Mouse (Mus musculus) neural tube, embryonic 11.5 days (tissue): ENCODE measurements around the gene Nupl1. TPM values are rescaled to one million over a fixed set of nuclear protein-coding genes. Genes with fewer than 3 reads are reported as not detected.

Source experiments
- ATAC-seq: fragments of 200-750 bp; cut with Nextera tagmentation; 2 replicates; pipeline ENCODE4 v1.8.0; 2017; ENCODE audit warnings: moderate number of reproducible peaks, mild to moderate bottlenecking, moderate TSS enrichment, moderate library complexity; ENCODE audit not compliant: insufficient read depth, low FRiP score, low TSS enrichment
- DNase-seq: peaks from one replicate; pipeline ENCODE4 v3.0.0-alpha.2; 2015; ENCODE audit warnings: low spot score
- H3K27ac ChIP-seq: fragments of 300-500 bp; sonication (generic); 2 replicates; pipeline ENCODE4 v1.5.1; 2014; ENCODE audit warnings: low read depth, mild to moderate bottlenecking, low read length
- H3K27me3 ChIP-seq: fragments of 300-500 bp; sonication (generic); 2 replicates; pipeline ENCODE4 v1.6.1; 2014; ENCODE audit warnings: mild to moderate bottlenecking, low read length, mixed read lengths; ENCODE audit not compliant: control insufficient read depth, insufficient read depth
- H3K36me3 ChIP-seq: fragments of 300-500 bp; sonication (generic); 2 replicates; pipeline ENCODE4 v1.6.1; 2014; ENCODE audit warnings: mild to moderate bottlenecking, low read length, moderate library complexity, mixed read lengths; ENCODE audit not compliant: control insufficient read depth, insufficient read depth
- H3K4me1 ChIP-seq: fragments of 300-500 bp; sonication (generic); 2 replicates; pipeline ENCODE4 v1.6.1; 2014; ENCODE audit warnings: low read length, mixed read lengths; ENCODE audit not compliant: control insufficient read depth, insufficient read depth
- H3K4me2 ChIP-seq: fragments of 300-500 bp; sonication (generic); 2 replicates; pipeline ENCODE4 v1.6.1; 2014; ENCODE audit warnings: low read depth, mild to moderate bottlenecking, moderate library complexity
- H3K4me3 ChIP-seq: fragments of 300-500 bp; sonication (generic); 2 replicates; pipeline ENCODE4 v1.5.1; 2014; ENCODE audit warnings: low read depth, low read length
- H3K9ac ChIP-seq: fragments of 300-500 bp; sonication (generic); 2 replicates; pipeline ENCODE4 v1.6.1; 2014; ENCODE audit warnings: mild to moderate bottlenecking, low read length
- H3K9me3 ChIP-seq: fragments of 300-500 bp; sonication (generic); 2 replicates; pipeline ENCODE4 v1.6.1; 2016; ENCODE audit warnings: low read length; ENCODE audit not compliant: control insufficient read depth
- WGBS: fragments of 180-500 bp; shearing (Covaris S2); extraction: QIAGEN DNeasy Blood & Tissue Kit; methylation state at CpG from one replicate; pipeline ENCODE4 v1.1.7; 2014; 5-methylcytosine and 5-hydroxymethylcytosine counted together
- polyA plus RNA-seq: library from polyadenylated mRNA; unstranded; fragments of >200 nt; fragmentation: Nextera tagmentation; extraction: Ambion mirVana; gene quantifications from 2 replicates; pipeline ENCODE4 v1.2.1, GENCODE M21; 2014

Nupl1 gene
- polyA plus RNA-seq, 1 experiment from 2014 or later, result not detected

DNA sequence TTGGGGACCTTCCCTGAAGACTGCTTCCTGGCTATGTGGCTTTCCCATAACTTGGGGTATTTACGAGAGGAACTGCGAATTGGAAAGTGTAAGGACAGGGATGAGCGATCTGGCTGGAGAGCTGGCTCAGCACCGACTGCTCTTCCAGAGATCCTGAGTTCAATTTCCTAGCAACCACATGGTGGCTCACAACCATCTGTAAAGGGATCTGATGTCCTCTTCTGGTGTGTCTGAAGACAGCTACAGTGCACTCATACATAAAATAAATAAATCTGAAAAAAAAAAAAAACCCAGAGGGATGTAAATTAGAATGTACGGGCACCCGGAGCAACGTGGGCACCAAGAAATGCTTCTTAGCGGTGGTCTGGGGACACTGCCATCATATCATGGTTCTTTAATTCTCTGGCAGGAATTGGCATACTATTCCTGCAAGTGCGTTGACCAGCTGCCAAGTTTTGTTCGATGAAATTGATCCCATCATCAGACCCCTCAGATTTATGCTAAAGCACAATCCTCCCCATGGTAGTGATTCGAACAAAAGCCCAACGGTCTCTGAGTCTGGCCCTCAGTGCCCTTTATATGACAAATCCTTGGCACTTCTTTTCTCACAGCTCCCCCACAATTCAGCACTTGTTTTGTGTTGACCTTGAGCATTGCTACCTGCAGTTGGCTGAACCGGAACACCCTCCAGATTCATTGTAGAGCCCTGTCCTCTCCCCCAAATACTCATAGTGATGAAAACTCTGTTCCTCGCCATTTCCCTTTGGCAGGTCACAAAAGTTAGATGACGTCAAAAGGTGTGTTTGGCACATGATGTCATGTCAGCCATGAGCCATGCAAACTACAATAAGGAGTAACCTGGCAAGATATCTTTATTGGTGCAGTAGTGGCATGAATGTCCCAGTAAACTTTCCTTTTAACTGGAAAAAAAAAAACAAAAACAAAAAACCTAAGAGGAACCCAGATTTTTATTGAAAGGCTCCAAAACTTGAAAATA lies 1.1 kb upstream of the Nupl1 start:
- Histone ChIP-seq H3K4me3 (peak overlapping the region; percentile 81), H3K4me1 (peaks cover 11% of the 10 kb centered on the region), H3K9me3 (no peaks in the 10 kb centered on the region), H3K27me3 (no peaks in the 10 kb centered on the region), H3K27ac (peak overlapping the region; percentile 89), H3K36me3 (no peaks in the 10 kb centered on the region), H3K4me2 (peak overlapping the region; percentile 94), H3K9ac (peak overlapping the region; percentile 88)
- ATAC-seq, result no peak
- DNase-seq, result no peak
- WGBS, result 22% methylated on average over 15 of the region's 15 CpGs

DNA sequence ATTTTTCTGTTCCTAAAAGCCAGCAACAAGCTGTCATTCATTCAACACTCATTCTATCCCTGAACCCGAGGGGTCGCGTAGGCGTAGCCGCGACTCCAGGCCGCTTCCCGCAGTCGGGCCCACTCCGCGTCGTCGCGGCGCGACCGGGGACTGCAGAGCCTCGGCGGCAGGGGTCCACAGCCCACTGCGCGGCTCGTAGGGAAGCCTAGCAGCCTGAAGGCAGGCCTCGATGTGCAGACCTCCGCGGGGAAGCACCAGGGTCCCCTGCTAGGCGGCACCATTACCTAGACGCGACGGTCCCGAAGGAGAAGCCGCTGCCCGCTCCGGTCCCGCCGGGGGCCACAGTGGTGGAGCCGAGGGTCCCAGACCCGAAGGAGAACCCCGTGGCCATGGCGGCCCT lies 352 bp downstream of the Nupl1 start:
- Histone ChIP-seq H3K9ac (peak overlapping the region; percentile 88), H3K36me3 (no peaks in the 10 kb centered on the region), H3K9me3 (no peaks in the 10 kb centered on the region), H3K27ac (peak overlapping the region; percentile 89), H3K4me3 (peak overlapping the region; percentile 81), H3K4me2 (peak overlapping the region; percentile 94), H3K27me3 (no peaks in the 10 kb centered on the region), H3K4me1 (peaks cover 11% of the 10 kb centered on the region)
- under 1% methylated on average over 39 of the region's 39 CpGs for WGBS
- ATAC-seq (peak; percentile 75), DNase-seq (no peak)

DNA sequence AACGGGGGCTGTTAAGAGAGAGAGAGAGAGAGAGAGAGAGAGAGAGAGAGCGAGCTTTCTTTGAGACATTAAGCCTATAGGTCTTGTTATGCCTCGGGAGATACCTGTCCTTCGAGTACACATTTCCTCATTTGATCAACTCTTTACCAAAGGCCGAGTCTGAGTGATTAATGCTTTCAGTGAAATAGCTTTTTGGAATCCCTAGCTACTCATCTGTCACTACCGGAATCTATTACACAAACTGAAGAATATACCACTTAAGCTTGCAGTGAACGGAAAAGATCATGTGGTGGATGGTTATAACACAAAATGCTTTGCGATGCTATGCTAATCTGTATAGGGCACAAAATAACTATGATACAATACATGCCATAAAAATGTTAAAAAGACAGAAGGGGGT lies 865 bp downstream of the Nupl1 start:
- no peak for ATAC-seq
- Histone ChIP-seq H3K36me3 (no peaks in the 10 kb centered on the region), H3K4me3 (peak overlapping the region; percentile 81), H3K9ac (peak overlapping the region; percentile 88), H3K9me3 (no peaks in the 10 kb centered on the region), H3K4me1 (peaks cover 11% of the 10 kb centered on the region), H3K4me2 (peak overlapping the region; percentile 94), H3K27me3 (no peaks in the 10 kb centered on the region), H3K27ac (no peak overlapping the region)
- 26% methylated on average over 8 of the region's 8 CpGs for WGBS
- DNase-seq, result no peak

DNA sequence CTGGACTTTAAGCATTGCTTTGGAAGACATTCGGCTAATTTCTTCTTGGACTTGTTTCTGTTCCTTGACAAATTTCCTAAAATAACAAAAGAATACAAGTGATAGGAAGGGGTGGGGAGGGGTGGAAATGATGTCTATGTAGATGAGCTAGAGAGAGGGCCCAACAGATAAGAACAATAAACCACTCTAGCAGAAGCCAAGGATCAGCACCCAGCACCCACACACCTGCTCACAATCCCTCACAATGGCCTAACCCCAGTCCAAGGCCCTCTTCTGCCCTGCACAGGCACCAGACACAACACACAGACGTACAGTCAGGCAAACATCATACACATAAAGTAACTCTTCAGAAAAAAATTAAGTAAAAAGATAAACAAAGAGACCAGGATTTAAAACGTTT lies 12.7 kb downstream of the Nupl1 start:
- Histone ChIP-seq H3K27ac (no peak overlapping the region), H3K27me3 (no peaks in the 10 kb centered on the region), H3K9ac (no peak overlapping the region), H3K9me3 (no peaks in the 10 kb centered on the region), H3K4me1 (no peaks in the 10 kb centered on the region), H3K4me2 (no peak overlapping the region), H3K4me3 (no peak overlapping the region), H3K36me3 (peaks cover 2% of the 10 kb centered on the region)
- 82% methylated on average over 3 of the region's 3 CpGs for WGBS
- DNase-seq, result no peak
- no peak for ATAC-seq

DNA sequence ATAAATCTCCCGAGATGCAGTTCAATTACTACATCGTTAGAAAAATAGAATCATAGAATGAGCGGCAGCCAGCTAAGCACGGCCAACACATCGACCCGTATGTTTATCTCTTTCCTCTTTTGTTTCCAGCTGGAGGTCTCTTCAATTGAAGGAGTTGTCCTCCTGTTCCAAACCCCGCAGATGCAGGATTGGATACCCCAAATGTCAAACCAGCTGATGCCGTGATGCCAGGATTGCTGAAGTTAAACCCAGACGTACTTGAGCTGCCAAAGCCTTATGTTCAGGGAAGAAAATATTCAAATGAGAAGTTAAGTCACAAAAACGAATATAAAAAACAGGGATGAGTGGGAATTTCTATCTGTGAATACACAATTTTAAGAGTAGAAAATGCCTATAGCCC lies 31.3 kb downstream of the Nupl1 start:
- H3K4me3 ChIP-seq, result no peak overlapping the region
- H3K27me3 ChIP-seq, result no peaks in the 10 kb centered on the region
- no peak overlapping the region for H3K27ac ChIP-seq
- DNase-seq, result no peak
- H3K4me1 ChIP-seq, result no peaks in the 10 kb centered on the region
- H3K9me3 ChIP-seq, result no peaks in the 10 kb centered on the region
- 0 out of 2 replicates have a peak, but pooled peaks cover 3% of the 10 kb centered on the region for H3K36me3 ChIP-seq
- no peak overlapping the region for H3K4me2 ChIP-seq
- ATAC-seq, result no peak
- H3K9ac ChIP-seq, result no peak overlapping the region
- WGBS, result 94% methylated on average over 10 of the region's 10 CpGs

- Histone ChIP-seq H3K9me3 (no peaks in the 10 kb centered on the region), H3K27ac (no peak overlapping the region), H3K9ac (no peak overlapping the region), H3K4me1 (no peaks in the 10 kb centered on the region), H3K4me3 (no peak overlapping the region), H3K4me2 (no peak overlapping the region), H3K27me3 (no peaks in the 10 kb centered on the region), H3K36me3 (0 out of 2 replicates have a peak, but pooled peaks cover 3% of the 10 kb centered on the region)
- 96% methylated on average over 4 of the region's 4 CpGs for WGBS
- ATAC-seq, result no peak
- no peak for DNase-seq
These were observed 33.6 kb downstream of the Nupl1 start for GRCm38 (mm10) chr14:60217616-60218015.

DNA sequence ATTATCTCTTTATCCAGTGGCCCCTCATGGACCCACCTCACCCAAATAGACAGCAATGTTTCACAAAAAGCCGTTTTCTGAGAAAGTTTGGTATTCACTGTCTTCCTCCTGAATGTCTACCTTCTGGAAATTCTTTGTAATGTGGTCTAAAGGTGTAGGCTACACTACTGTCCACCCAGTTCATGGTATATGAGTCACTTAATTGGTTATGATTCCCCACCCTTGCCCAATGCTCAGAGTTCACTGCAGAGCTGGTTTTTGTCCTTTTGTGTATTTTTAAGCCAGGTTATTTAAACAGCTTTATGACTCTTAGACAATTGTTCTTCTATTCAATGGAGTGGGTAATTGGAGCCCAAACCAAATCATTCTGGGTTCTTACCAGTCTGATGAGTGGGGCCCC lies 35.1 kb downstream of the Nupl1 start:
- H3K4me3 ChIP-seq, result no peak overlapping the region
- no peak overlapping the region for H3K9ac ChIP-seq
- ATAC-seq (no peak), DNase-seq (no peak)
- H3K4me1 ChIP-seq, result no peaks in the 10 kb centered on the region
- H3K27ac ChIP-seq, result no peak overlapping the region
- H3K9me3 ChIP-seq, result no peaks in the 10 kb centered on the region
- 92% methylated on average over 1 of the region's 1 CpGs for WGBS
- H3K36me3 ChIP-seq, result 0 out of 2 replicates have a peak, but pooled peaks cover 3% of the 10 kb centered on the region
- H3K27me3 ChIP-seq, result no peaks in the 10 kb centered on the region
- H3K4me2 ChIP-seq, result no peak overlapping the region

DNA sequence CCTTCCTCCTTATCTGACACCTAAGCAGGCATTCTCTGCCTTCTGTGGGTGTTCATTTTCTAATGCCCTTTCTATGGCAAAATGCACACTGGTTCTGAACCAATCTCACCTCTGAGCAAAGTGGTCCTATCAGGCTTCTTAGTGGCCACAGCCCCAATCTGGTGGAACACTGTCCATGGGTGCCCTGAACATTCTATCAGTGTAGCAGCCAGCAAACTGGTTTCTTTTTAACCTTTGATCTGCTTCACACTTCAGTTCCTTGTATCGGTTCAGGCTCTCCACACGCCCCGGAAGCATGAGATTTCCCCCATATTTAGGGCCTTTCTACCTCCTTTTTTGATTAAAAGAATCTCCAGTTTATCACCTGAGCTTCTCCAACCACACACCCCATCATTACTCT lies 36.2 kb downstream of the Nupl1 start:
- H3K36me3 ChIP-seq, result 0 out of 2 replicates have a peak, but pooled peaks cover 3% of the 10 kb centered on the region
- DNase-seq (no peak), ATAC-seq (no peak)
- H3K4me1 ChIP-seq, result no peaks in the 10 kb centered on the region
- H3K9ac ChIP-seq, result no peak overlapping the region
- H3K27me3 ChIP-seq, result no peaks in the 10 kb centered on the region
- no peak overlapping the region for H3K4me2 ChIP-seq
- no peak overlapping the region for H3K4me3 ChIP-seq
- no peak overlapping the region for H3K27ac ChIP-seq
- WGBS, result 90% methylated on average over 3 of the region's 3 CpGs
- no peaks in the 10 kb centered on the region for H3K9me3 ChIP-seq

- H3K4me1 ChIP-seq, result no peaks in the 10 kb centered on the region
- H3K4me2 ChIP-seq, result no peak overlapping the region
- H3K4me3 ChIP-seq, result no peak overlapping the region
- WGBS, result 74% methylated on average over 1 of the region's 1 CpGs
- 0 out of 2 replicates have a peak, but pooled peaks cover 3% of the 10 kb centered on the region for H3K36me3 ChIP-seq
- ATAC-seq (no peak), DNase-seq (no peak)
- H3K9ac ChIP-seq, result no peak overlapping the region
- H3K27me3 ChIP-seq, result no peaks in the 10 kb centered on the region
- H3K27ac ChIP-seq, result no peak overlapping the region
- H3K9me3 ChIP-seq, result no peaks in the 10 kb centered on the region
These were observed 37.2 kb downstream of the Nupl1 start for GRCm38 (mm10) chr14:60214040-60214439.
